Mouse (Mus musculus): ENCODE results near the gene Nup62. TPM values are rescaled to one million over a fixed set of nuclear protein-coding genes. Genes with fewer than 3 reads are reported as not detected.

Nup62 gene
- polyA plus RNA-seq, 1 experiment, result 6.9 TPM

- peaks cover 74% of the 10 kb centered on the region for H3K4me1 ChIP-seq (ENCODE audit: control insufficient read depth)
- H3K4me3 ChIP-seq (replicated peaks), result no peak overlapping the region
Measured at GRCm38 (mm10) chr7:44864595-44865542, 49.0 kb downstream of the Nup62 start.

GRCm38 (mm10) chr7:44866276-44867009 is 50.6 kb downstream of the Nup62 start:
- H3K4me3 ChIP-seq (replicated peaks), result no peak overlapping the region
- H3K36me3 ChIP-seq (ENCODE audit: control insufficient read depth), result peaks cover 49% of the 10 kb centered on the region
- no peaks in the 10 kb centered on the region for H3K9me3 ChIP-seq (ENCODE audit: control insufficient read depth, low read length)
- peaks cover 3% of the 10 kb centered on the region; the same call in 1 of the 2 replicates for H3K27me3 ChIP-seq (ENCODE audit: control insufficient read depth)
- H3K4me1 ChIP-seq (ENCODE audit: control insufficient read depth), result peaks cover 67% of the 10 kb centered on the region
- no peak for TF ChIP-seq GATA1 (IDR thresholded peaks at IDR 0.05; ENCODE audit: low read length)
- no peak for TF ChIP-seq TAL1 (IDR thresholded peaks at IDR 0.05; ENCODE audit: low read length)

More at GRCm38 (mm10) chr7:44864595-44865542, 49.0 kb downstream of the Nup62 start:
- Histone ChIP-seq H3K27me3 (ENCODE audit: control insufficient read depth) (peaks cover 3% of the 10 kb centered on the region; the same call in 1 of the 2 replicates), H3K9me3 (ENCODE audit: control insufficient read depth, low read length) (no peaks in the 10 kb centered on the region), H3K36me3 (ENCODE audit: control insufficient read depth) (peaks cover 65% of the 10 kb centered on the region)
- no peak for TF ChIP-seq TAL1 (IDR thresholded peaks at IDR 0.05; ENCODE audit: low read length)
- TF ChIP-seq GATA1 (IDR thresholded peaks at IDR 0.05; ENCODE audit: low read length), result no peak

GRCm38 (mm10) chr7:44867010-44867702 is 51.3 kb downstream of the Nup62 start:
- H3K9me3 ChIP-seq (ENCODE audit: control insufficient read depth, low read length), result no peaks in the 10 kb centered on the region
- no peak overlapping the region for H3K4me3 ChIP-seq (replicated peaks)
- H3K4me1 ChIP-seq (ENCODE audit: control insufficient read depth), result peaks cover 66% of the 10 kb centered on the region
- TF ChIP-seq TAL1 (IDR thresholded peaks at IDR 0.05; ENCODE audit: low read length) (no peak), GATA1 (IDR thresholded peaks at IDR 0.05; ENCODE audit: low read length) (no peak)
- peaks cover 42% of the 10 kb centered on the region for H3K36me3 ChIP-seq (ENCODE audit: control insufficient read depth)
- H3K27me3 ChIP-seq (ENCODE audit: control insufficient read depth), result peaks cover 3% of the 10 kb centered on the region; the same call in 1 of the 2 replicates

- peaks cover 66% of the 10 kb centered on the region for H3K4me1 ChIP-seq (ENCODE audit: control insufficient read depth)
Measured at GRCm38 (mm10) chr7:44867802-44868201, 51.9 kb downstream of the Nup62 start.

GRCm38 (mm10) chr7:44868465-44868864 is 52.6 kb downstream of the Nup62 start:
- Histone ChIP-seq H3K9me3 (ENCODE audit: control insufficient read depth, low read length) (no peaks in the 10 kb centered on the region), H3K27me3 (ENCODE audit: control insufficient read depth) (peaks cover 3% of the 10 kb centered on the region; the same call in 1 of the 2 replicates), H3K4me3 (replicated peaks) (peak overlapping the region; percentile 77), H3K4me1 (ENCODE audit: control insufficient read depth) (peaks cover 63% of the 10 kb centered on the region), H3K36me3 (ENCODE audit: control insufficient read depth) (peaks cover 29% of the 10 kb centered on the region)
- TF ChIP-seq TAL1 (IDR thresholded peaks at IDR 0.05; ENCODE audit: low read length), result no peak
- TF ChIP-seq GATA1 (IDR thresholded peaks at IDR 0.05; ENCODE audit: low read length), result no peak

More at GRCm38 (mm10) chr7:44867802-44868201, 51.9 kb downstream of the Nup62 start:
- no peak for TF ChIP-seq TAL1 (IDR thresholded peaks at IDR 0.05; ENCODE audit: low read length)
- TF ChIP-seq GATA1 (IDR thresholded peaks at IDR 0.05; ENCODE audit: low read length), result no peak
- Histone ChIP-seq H3K4me3 (replicated peaks) (peak overlapping the region; percentile 77), H3K27me3 (ENCODE audit: control insufficient read depth) (peaks cover 3% of the 10 kb centered on the region; the same call in 1 of the 2 replicates), H3K36me3 (ENCODE audit: control insufficient read depth) (peaks cover 35% of the 10 kb centered on the region), H3K9me3 (ENCODE audit: control insufficient read depth, low read length) (no peaks in the 10 kb centered on the region)

- TF ChIP-seq GATA1 (IDR thresholded peaks at IDR 0.05; ENCODE audit: low read length) (no peak), TAL1 (IDR thresholded peaks at IDR 0.05; ENCODE audit: low read length) (no peak)
Measured at GRCm38 (mm10) chr7:44868919-44869696, 53.2 kb downstream of the Nup62 start.

GRCm38 (mm10) chr7:44869697-44870528 is 54.0 kb downstream of the Nup62 start, which contains the start of gene Ptov1:
Ptov1 (minus strand) TSS chr7:44869788.
- Histone ChIP-seq H3K4me1 (ENCODE audit: control insufficient read depth) (peaks cover 60% of the 10 kb centered on the region), H3K9me3 (ENCODE audit: control insufficient read depth, low read length) (no peaks in the 10 kb centered on the region), H3K27me3 (ENCODE audit: control insufficient read depth) (peaks cover 3% of the 10 kb centered on the region; the same call in 1 of the 2 replicates), H3K4me3 (replicated peaks) (peak within 1 kb of the TSS; percentile 77), H3K36me3 (ENCODE audit: control insufficient read depth) (peaks cover 14% of the 10 kb centered on the region)
- no peak for TF ChIP-seq TAL1 (IDR thresholded peaks at IDR 0.05; ENCODE audit: low read length)
- no peak for TF ChIP-seq GATA1 (IDR thresholded peaks at IDR 0.05; ENCODE audit: low read length)

More at GRCm38 (mm10) chr7:44868919-44869696, 53.2 kb downstream of the Nup62 start:
- H3K4me1 ChIP-seq (ENCODE audit: control insufficient read depth), result peaks cover 64% of the 10 kb centered on the region
- peaks cover 3% of the 10 kb centered on the region; the same call in 1 of the 2 replicates for H3K27me3 ChIP-seq (ENCODE audit: control insufficient read depth)
- H3K36me3 ChIP-seq (ENCODE audit: control insufficient read depth), result peaks cover 22% of the 10 kb centered on the region
- no peaks in the 10 kb centered on the region for H3K9me3 ChIP-seq (ENCODE audit: control insufficient read depth, low read length)
- H3K4me3 ChIP-seq (replicated peaks), result peak overlapping the region; percentile 77
